Mouse (Mus musculus) kidney, embryonic 14.5 days (tissue): ENCODE data around the gene Irf2bp2. TPM values are rescaled to one million over a fixed set of nuclear protein-coding genes. Genes with fewer than 3 reads are reported as not detected.

Experiments
- ATAC-seq: fragments of 200-750 bp; cut with Nextera tagmentation; 2 replicates; pipeline ENCODE4 v1.8.0; 2017; ENCODE audit warnings: moderate number of reproducible peaks, mild to moderate bottlenecking, moderate TSS enrichment, moderate library complexity; ENCODE audit not compliant: low FRiP score, low TSS enrichment
- H3K27ac ChIP-seq: fragments of 300-500 bp; sonication (generic); 2 replicates; pipeline ENCODE4 v1.5.1; 2014; ENCODE audit warnings: low read depth, mild to moderate bottlenecking, low read length, moderate library complexity, mixed read lengths
- H3K27me3 ChIP-seq: fragments of 300-500 bp; sonication (generic); 2 replicates; pipeline ENCODE4 v1.6.1; 2014; ENCODE audit warnings: mild to moderate bottlenecking, low read length; ENCODE audit not compliant: control insufficient read depth, insufficient read depth
- H3K36me3 ChIP-seq: fragments of 300-500 bp; sonication (generic); 2 replicates; pipeline ENCODE4 v1.6.1; 2014; ENCODE audit warnings: low read length, mixed read lengths; ENCODE audit not compliant: control insufficient read depth, insufficient read depth
- H3K4me1 ChIP-seq: fragments of 300-500 bp; sonication (generic); 2 replicates; pipeline ENCODE4 v1.6.1; 2014; ENCODE audit warnings: low read length, mixed read lengths; ENCODE audit not compliant: control insufficient read depth, insufficient read depth
- H3K4me2 ChIP-seq: fragments of 300-500 bp; sonication (generic); replicated peaks from 2 replicates; pipeline ENCODE4 v1.6.1; 2014; ENCODE audit warnings: low read depth, mild to moderate bottlenecking, low read length
- H3K4me3 ChIP-seq: fragments of 300-500 bp; sonication (generic); 2 replicates; pipeline ENCODE4 v1.5.1; 2014; ENCODE audit warnings: mild to moderate bottlenecking, low read length
- H3K9ac ChIP-seq: fragments of 300-500 bp; sonication (generic); 2 replicates; pipeline ENCODE4 v1.6.1; 2014; ENCODE audit warnings: low read depth, mild to moderate bottlenecking, low read length, moderate library complexity
- H3K9me3 ChIP-seq: fragments of 300-500 bp; sonication (generic); 2 replicates; pipeline ENCODE4 v1.6.1; 2016; ENCODE audit warnings: low read length; ENCODE audit not compliant: control insufficient read depth
- WGBS: fragments of 180-500 bp; shearing (Covaris S2); extraction: QIAGEN DNeasy Blood & Tissue Kit; methylation state at CpG from one replicate; pipeline ENCODE4 v1.1.7; 2014; 5-methylcytosine and 5-hydroxymethylcytosine counted together
- polyA plus RNA-seq: library from polyadenylated mRNA; unstranded; fragments of >200 nt; fragmentation: Nextera tagmentation; extraction: Ambion mirVana; gene quantifications from 2 replicates; pipeline ENCODE4 v1.2.1, GENCODE M21; 2014

The Irf2bp2 gene
- polyA plus RNA-seq, 1 experiment from 2014 or later = 11.6 TPM

- ATAC-seq = no peak
- Histone ChIP-seq H3K9ac (peak overlapping the region; percentile 100), H3K27me3 (no peaks in the 10 kb centered on the region), H3K9me3 (no peaks in the 10 kb centered on the region), H3K4me1 (peaks cover 42% of the 10 kb centered on the region), H3K4me3 (peak overlapping the region; percentile 100), H3K4me2 (peak overlapping the region; percentile 94), H3K27ac (peak overlapping the region; percentile 73; the same call in 1 of the 2 replicates), H3K36me3 (peaks cover 55% of the 10 kb centered on the region)
- 16% methylated on average over 4 of the region's 4 CpGs for WGBS
These were observed 3.2 kb downstream of the Irf2bp2 start for GRCm38 (mm10) chr8:126590599-126590998.

GRCm38 (mm10) chr8:126590024-126590529 is 3.7 kb downstream of the Irf2bp2 start:
- no peak for ATAC-seq
- H3K36me3 ChIP-seq = peaks cover 55% of the 10 kb centered on the region
- under 1% methylated on average over 14 of the region's 14 CpGs for WGBS
- no peaks in the 10 kb centered on the region for H3K9me3 ChIP-seq
- no peaks in the 10 kb centered on the region for H3K27me3 ChIP-seq
- H3K4me1 ChIP-seq = peaks cover 39% of the 10 kb centered on the region
- peak overlapping the region; percentile 73 for H3K27ac ChIP-seq
- H3K4me2 ChIP-seq = peak overlapping the region; percentile 94
- H3K4me3 ChIP-seq = peak overlapping the region; percentile 100
- peak overlapping the region; percentile 100 for H3K9ac ChIP-seq

GRCm38 (mm10) chr8:126589507-126590023 is 4.2 kb downstream of the Irf2bp2 start:
- WGBS = 3% methylated on average over 1 of the region's 1 CpGs
- peaks cover 40% of the 10 kb centered on the region for H3K4me1 ChIP-seq
- no peaks in the 10 kb centered on the region for H3K9me3 ChIP-seq
- peak overlapping the region; percentile 94 for H3K4me2 ChIP-seq
- H3K27me3 ChIP-seq = no peaks in the 10 kb centered on the region
- peak overlapping the region; percentile 100 for H3K9ac ChIP-seq
- peak overlapping the region; percentile 100 for H3K4me3 ChIP-seq
- no peak for ATAC-seq
- H3K36me3 ChIP-seq = peaks cover 55% of the 10 kb centered on the region
- H3K27ac ChIP-seq = peak overlapping the region; percentile 73

GRCm38 (mm10) chr8:126588636-126589506 is 4.9 kb downstream of the Irf2bp2 start:
- peak overlapping the region; percentile 42; the same call in 1 of the 2 replicates for H3K27ac ChIP-seq
- no peaks in the 10 kb centered on the region for H3K27me3 ChIP-seq
- peak overlapping the region; percentile 100 for H3K4me3 ChIP-seq
- H3K9me3 ChIP-seq = no peaks in the 10 kb centered on the region
- 6% methylated on average over 11 of the region's 11 CpGs for WGBS
- H3K36me3 ChIP-seq = peaks cover 55% of the 10 kb centered on the region
- peaks cover 46% of the 10 kb centered on the region for H3K4me1 ChIP-seq
- peak overlapping the region; percentile 100 for H3K9ac ChIP-seq
- ATAC-seq = no peak
- peak overlapping the region; percentile 94 for H3K4me2 ChIP-seq

GRCm38 (mm10) chr8:126587836-126588503 is 5.8 kb downstream of the Irf2bp2 start:
- Histone ChIP-seq H3K9me3 (no peaks in the 10 kb centered on the region), H3K4me3 (peak overlapping the region; percentile 100), H3K4me2 (peak overlapping the region; percentile 94), H3K27me3 (no peaks in the 10 kb centered on the region), H3K36me3 (peaks cover 55% of the 10 kb centered on the region), H3K4me1 (peaks cover 53% of the 10 kb centered on the region), H3K27ac (peak overlapping the region; percentile 32; the same call in 1 of the 2 replicates), H3K9ac (peak overlapping the region; percentile 100)
- no peak for ATAC-seq
- 40% methylated on average over 10 of the region's 10 CpGs for WGBS

- ATAC-seq = no peak
- Histone ChIP-seq H3K4me1 (peaks cover 56% of the 10 kb centered on the region), H3K9me3 (no peaks in the 10 kb centered on the region), H3K4me2 (peak overlapping the region; percentile 25; the same call in 1 of the 2 replicates), H3K36me3 (peaks cover 48% of the 10 kb centered on the region), H3K4me3 (peak overlapping the region; percentile 100; the same call in 1 of the 2 replicates), H3K27me3 (no peaks in the 10 kb centered on the region), H3K9ac (peak overlapping the region; percentile 1; the same call in 1 of the 2 replicates), H3K27ac (0 out of 2 replicates have a peak overlapping the region, but pooled peaks have one; percentile 8)
- 62% methylated on average over 10 of the region's 10 CpGs for WGBS
These were observed 6.9 kb downstream of the Irf2bp2 start for GRCm38 (mm10) chr8:126586599-126587577.

GRCm38 (mm10) chr8:126586101-126586500 is 7.7 kb downstream of the Irf2bp2 start:
- H3K27ac ChIP-seq = no peak overlapping the region; the same call in 1 of the 2 replicates
- ATAC-seq = no peak
- no peak overlapping the region; the same call in 1 of the 2 replicates for H3K4me2 ChIP-seq
- no peaks in the 10 kb centered on the region for H3K9me3 ChIP-seq
- H3K36me3 ChIP-seq = peaks cover 42% of the 10 kb centered on the region
- H3K4me3 ChIP-seq = no peak overlapping the region
- WGBS = 79% methylated on average over 2 of the region's 2 CpGs
- H3K27me3 ChIP-seq = no peaks in the 10 kb centered on the region
- no peak overlapping the region for H3K9ac ChIP-seq
- peaks cover 56% of the 10 kb centered on the region for H3K4me1 ChIP-seq

- no peak overlapping the region; the same call in 1 of the 2 replicates for H3K27ac ChIP-seq
- H3K4me3 ChIP-seq = no peak overlapping the region
- H3K36me3 ChIP-seq = peaks cover 39% of the 10 kb centered on the region
- H3K9me3 ChIP-seq = no peaks in the 10 kb centered on the region
- H3K4me2 ChIP-seq = no peak overlapping the region; the same call in 1 of the 2 replicates
- no peak for ATAC-seq
- H3K27me3 ChIP-seq = no peaks in the 10 kb centered on the region
- peaks cover 56% of the 10 kb centered on the region for H3K4me1 ChIP-seq
- WGBS = 57% methylated on average over 9 of the region's 9 CpGs
- no peak overlapping the region for H3K9ac ChIP-seq
These were observed 8.2 kb downstream of the Irf2bp2 start for GRCm38 (mm10) chr8:126585561-126586031.
